Mouse (Mus musculus) embryo, embryonic 11.5 days (tissue): ENCODE data around the gene Emc6.

Experiments used
- DNase-seq: peaks from one replicate; pipeline ENCODE4 v3.0.0-alpha.2; 2012; ENCODE audit warnings: low read depth, low spot score

Emc6 gene

DNA sequence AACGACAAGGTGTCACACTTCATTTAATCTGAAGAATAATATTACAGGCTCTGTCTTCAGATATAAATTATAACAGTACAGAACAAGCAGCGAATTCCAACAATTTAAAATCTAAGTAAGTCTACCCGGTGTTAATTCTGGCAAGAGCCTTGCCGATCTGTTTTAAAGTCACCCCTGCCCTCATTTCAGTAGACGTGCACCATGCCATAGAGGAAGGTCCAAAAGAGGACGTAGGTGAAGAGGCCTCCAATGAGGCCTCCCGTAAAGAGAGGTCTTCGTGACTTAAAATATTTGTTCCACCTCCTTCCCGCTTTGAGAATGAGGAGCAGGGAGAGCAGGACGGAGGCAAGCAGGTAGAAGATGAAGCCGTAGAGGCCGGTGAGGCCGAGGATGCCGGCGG lies 651 bp downstream of the Emc6 start:
- no peak for DNase-seq

DNA sequence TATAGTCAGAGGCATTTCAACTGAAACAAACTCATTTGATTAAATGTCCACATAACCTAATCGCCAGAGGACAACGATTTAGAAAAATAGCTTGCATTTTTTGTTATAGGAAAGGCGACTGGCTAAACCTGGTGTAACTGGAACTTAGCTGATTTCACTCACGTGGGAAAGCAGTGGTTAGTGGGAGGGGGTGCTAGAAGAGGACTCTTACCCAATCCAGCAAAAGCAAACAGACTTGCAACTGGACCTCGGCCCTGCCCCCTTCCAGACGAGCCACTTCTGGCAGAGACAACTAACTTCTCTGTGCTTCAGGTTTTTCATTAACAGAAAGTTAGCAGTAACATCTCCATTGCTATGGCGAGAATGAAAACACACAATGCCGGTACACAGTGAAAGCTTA lies 1.2 kb downstream of the Emc6 start:
- DNase-seq, result no peak

DNA sequence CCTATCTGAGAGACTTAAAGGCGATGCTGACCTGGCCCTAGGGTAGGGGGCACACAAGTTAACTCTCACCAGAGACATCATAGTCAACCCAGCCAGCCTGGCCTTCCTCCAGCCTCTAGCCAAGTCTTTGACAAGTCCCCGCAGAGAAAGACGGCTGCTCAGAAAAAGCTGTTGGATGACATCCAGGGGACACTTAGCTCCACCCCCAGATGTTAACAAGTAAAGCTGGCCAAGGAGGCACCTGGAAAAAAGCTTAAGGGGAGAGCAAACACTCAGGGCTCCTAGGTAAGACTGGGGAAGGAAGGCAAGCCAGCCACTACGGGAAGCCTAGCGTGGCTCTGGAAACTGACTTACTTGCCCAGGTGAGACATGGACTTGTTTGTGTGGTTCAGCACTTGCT lies 4.7 kb downstream of the Emc6 start:
- DNase-seq, result no peak

DNA sequence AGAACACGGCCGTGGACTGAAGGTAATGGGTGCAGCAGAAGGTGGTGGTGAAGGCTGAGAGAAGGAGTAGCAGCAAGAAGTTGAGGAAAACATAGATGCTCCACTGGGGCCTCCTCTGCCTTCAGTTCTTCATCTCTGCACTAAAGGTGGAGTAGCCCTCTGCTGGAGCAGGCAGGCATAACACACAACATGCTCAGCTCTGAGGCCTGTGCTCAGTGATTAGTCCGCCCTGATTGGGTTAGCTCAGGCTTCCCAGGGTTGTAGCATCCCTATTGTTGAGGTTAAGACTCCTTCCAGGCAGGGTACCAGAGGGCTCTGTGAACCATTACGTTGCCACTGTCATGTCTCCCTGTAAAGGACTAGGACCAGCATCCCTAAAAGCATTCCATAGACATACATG lies 7.6 kb downstream of the Emc6 start:
- peak; percentile 39 for DNase-seq

DNA sequence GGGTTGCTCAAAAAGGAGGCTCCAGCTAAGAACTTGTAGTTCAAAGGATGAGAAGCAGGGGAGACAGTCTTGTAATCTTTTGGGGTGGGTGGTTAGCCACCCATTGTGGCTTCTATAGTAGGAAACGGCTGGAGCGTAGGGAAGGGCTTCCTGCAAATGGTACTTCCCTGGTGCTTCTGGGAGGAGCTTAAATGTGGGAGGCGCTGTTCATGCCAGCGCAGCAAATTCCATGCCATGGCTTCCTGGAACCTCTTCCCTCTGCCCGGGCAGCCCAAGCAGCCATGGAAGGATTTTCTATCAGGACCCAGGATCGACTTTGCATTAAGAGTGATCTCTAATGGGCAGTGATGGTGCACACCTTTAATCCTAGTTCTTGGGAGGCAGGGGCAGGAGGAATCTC lies 8.3 kb downstream of the Emc6 start:
- DNase-seq, result no peak

DNA sequence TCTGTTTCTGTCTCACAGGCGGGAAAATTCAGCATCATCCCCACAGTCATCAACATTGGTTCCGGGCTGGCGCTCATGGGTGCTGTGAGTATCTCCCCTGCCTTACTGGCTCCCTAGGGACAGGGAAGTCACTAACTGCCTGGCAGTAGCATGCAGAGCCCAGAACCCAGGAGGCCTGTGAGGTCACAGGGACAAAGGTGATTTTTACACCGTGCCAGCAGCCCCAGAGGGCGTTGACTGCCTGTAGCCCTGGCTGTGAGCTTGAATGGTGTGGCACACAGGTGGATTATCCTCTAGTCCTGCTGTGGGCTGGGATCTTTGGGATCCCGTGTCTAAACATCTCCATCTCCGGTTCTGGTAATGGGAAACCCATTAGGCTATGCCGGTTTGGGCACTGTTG lies 8.8 kb downstream of the Emc6 start:
- DNase-seq, result no peak

DNA sequence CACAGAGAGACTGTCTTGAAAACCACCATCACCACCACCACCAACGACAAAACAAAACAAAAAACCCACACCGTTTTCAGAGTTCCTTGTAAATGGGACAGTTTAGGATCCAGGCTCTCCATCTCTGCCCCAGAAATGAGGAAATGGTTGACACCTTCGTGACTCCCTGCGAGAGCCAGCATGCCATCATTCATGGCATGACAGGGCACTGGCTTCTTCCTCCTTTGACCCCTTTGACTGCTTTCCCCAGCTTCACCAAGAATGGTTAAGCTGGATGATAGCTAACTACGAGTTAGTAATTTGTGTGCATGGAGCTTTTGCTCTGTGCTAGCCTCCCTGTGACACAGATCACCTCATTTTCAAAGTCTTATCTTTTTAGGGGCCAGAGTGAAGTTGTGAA lies 14.6 kb downstream of the Emc6 start:
- DNase-seq, result no peak

DNA sequence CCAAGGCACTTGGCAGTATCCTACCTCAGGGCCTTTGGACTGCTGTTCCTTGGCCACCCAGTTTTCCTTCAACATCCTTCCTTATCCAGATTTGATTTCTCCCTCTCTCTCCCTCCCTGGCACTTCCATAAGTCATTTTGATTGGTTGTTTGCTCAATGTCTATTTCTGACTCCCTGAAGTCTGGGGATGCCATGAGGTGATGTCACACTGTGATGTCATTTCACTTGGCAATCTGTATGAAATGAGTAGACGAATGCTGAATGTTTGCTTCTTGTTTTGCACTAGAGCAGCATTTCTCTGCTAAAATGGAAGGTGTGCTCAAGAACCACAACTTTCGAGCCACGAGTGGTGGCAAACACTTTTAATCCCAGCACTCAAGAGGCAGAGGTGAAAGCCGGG lies 15.2 kb downstream of the Emc6 start:
- DNase-seq, result no peak

DNA sequence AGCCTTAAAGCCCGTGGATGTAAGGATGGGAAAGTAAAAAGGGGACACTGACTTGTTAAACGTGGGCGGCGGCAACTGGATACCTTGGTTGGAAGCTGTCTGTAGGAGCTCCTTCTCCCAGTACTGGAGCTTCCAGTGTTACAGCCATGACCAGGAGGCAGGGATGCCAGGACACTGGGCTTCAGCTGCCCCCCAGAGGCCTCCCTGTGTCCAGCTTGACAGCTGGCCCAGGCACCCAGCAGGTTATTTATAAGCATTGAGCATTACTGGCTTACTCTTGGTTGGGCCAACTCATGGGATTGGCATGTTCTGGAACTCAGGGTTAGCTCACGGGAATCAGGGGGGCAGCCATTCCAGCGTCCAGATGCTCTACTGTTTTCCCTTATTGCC lies 16.0 kb downstream of the Emc6 start:
- DNase-seq, result no peak

DNA sequence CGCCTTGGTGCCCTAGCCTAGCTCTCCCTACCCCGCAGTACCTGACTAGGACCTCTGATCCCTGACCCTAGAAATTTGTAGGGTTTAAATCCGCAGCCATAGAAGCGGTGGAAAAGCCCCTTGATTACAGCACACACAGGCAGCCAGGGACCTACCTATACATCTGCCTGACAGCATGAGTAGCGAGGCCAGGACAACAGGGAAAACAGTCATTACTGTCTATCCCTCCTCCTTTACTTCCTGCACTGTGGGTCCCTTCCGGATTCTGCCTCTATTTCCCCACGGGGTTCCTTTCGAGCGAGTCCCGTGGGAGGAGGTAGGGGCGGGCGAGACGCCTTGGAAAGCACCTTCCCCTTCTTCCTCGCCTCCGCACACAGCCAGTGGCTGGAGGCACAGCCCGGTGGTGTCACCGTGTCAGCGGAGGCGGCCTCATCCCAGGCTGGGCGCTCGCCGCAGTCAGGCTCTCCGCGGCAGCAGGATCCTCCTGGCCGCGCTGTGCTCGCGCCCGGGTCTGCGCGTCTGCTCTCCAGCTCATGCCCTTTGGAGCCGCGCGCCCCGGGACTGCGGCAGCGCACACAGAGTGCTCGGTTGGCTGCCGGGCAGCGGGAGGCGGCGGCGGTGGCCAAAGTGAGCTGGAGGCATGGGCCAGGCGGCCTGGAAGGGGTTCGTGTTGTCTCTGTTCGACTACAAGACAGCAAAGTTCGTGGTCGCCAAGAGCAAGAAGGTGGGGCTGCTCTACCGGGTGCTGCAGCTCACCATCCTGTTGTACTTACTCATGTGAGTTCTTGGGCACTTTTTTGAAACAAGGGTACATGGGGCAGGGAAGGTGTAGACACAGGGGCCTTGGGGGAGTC lies 16.7 kb downstream of the Emc6 start, which contains the start of gene P2rx5:
P2rx5 (plus strand) TSS at position 465 of the 854 bp plus-strand sequence.
- DNase-seq, result no peak

DNA sequence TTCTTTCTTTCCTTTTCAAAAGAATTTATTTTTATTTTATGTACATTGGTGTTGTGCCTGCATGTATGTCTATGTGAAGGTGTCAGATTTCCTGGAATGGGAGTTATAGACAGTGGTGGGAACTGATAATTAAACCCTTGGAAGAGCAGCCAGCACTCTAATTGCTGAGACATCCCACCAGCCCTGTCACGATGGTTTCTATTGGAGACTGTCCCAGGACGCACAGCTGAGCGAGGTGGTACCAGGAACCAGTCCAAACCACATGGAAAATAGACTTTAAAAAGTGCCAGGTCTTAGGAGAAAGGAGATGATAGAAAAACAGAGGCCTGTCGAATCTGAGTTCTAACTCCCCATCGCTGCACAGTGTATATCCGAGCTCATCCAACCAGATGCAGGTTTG lies 21.8 kb downstream of the Emc6 start:
- no peak for DNase-seq

DNA sequence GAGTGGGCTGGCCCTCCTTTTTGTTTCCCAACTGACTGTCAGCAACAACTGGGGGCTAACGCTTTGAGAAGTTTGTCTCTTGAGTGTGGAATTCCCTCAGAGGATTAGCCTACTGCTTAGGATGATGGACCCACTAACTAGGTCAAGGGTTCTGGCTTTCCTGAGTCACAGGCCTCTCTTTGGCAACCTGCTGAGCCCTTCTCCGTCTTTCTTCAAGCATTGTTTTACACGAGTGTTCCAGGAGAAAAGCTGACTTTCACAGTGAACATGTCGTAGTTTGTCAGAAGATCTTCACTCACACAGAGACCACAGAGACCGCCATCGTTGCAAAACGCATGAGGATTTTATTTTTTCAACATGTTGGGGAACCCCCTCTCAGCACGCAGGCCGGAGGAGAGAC lies 28.6 kb downstream of the Emc6 start:
- no peak for DNase-seq

DNA sequence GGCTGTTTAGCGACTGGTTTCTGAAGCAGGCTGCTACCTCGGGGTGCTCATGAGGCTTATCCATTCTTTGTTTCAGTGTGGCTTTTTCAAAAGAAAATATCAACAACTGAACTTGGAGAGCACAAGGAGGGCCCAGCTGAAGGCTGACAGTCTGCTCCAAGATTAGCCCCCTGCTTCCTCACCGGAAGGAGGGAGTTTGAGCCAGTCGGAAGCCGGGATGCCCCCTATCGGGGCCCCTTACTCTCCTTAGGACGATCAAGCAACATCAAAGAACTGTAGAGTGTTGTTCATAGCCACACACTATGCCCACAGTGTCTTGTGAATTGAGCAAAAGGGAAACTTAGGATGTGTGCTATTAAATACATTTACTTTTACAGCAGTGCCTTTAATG lies 29.9 kb downstream of the Emc6 start:
- no peak for DNase-seq

DNA sequence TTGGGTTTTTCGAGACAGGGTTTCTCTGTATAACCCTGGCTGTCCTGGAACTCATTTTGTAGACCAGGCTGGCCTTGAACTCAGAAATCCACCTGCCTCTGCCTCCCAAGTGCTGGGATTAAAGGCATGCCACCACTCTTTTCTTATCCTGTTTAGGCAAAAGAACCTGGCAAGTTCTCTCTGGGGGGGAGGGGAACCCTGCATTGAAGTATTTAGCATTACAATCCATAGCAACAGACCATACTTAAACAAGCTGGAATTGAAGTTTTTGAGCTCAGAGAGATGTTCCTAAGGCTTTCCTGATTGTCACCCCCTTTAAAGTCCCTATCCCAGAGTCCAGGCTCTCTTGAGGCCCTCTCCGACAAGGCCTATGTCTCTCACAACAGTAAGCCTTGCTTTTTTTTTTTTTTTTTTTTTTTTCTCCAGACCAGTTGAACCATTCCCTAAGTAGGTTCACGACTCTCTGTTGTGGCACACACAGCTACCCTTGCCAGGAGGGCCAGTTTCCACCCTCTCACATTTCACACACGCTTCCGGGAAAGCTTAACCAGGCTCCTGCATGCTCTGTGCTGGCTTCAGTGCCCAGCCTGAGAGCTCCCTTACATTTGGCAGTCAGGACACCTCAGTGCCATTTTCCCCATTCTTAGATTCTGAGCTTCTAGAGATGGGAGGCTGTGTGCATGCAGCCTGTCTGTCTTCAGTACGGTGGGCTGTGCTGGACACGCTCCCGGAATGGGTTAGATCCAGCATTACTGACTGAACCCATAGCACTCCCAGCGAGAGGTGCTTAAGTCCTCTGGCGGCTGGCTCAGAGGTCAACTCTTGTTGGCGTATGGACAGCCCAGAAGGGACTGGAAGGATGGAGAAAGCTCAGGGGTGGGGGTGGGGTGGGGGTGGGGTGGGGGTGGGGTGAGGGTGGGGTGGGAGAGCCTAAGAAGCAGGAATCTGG lies 30.5 kb downstream of the Emc6 start:
- DNase-seq, result no peak

DNA sequence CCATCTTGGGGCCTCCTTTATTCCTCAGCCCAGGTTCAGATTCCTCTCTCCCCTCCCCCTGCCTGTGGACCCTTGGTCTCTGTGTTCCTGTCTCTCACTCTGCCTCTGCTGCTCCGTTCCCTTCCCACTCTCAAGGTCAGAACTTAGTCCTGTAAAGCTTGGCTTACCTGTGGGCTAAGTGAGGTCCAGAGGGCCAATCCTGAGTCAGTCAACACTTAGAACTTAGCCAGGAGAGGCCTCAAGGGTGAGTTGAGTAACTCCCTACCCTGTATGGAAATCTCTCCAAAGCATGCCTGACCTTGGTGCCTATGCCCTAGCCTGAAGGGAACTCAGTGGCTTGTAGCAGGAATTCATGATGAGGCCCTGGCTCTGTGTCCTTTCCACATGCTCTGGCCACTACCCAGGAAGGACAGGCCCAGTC lies 32.6 kb downstream of the Emc6 start:
- no peak for DNase-seq

DNA sequence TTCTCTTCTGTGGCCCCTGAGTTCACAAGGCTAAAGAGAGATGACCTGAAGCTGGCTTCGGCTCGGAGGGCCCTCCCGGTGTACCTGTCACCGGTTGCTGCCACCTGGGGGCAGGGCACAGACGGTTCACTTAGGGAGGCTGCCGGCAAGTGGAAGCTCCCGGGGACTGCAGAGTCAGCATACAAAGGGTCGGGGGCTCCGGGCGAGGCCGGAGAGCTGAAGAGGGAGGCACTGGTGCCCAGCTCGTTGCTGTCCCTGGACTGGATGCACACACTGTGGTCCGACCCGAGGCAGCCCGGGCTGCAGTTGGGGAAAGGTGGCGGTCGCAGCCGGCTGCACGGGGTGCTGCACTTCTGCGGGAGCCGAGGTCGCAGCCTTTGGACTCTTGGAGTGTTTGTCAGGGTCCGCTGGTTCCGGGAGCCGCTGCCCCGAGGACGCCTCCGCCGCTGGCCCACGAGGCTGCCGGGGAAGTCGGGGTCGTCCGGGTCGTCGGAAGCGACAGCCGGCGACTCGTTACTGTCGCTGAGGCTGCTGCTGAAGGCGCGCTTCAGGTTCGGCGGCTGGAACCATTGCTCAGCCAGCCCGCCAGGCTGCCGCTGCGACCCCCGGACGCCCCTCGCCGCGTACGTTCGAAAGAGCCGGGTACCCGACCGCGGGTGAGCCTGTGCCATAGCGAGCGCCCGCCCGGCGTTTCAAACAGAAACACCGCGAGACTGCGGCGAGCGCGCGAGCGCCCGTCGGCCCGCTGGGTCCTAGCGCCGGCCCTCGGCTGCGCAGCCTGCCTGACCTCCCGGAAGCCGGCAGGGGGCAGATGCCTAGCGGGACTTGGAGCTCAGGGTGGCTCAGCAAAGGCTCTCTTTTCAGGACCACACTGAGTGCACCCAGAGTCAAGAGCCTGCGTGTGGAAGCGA lies 39.0 kb downstream of the Emc6 start, which contains the start of gene Haspin:
Haspin (minus strand) TSS at position 704 of the 911 bp plus-strand sequence.
- DNase-seq, result peak; percentile 83

DNA sequence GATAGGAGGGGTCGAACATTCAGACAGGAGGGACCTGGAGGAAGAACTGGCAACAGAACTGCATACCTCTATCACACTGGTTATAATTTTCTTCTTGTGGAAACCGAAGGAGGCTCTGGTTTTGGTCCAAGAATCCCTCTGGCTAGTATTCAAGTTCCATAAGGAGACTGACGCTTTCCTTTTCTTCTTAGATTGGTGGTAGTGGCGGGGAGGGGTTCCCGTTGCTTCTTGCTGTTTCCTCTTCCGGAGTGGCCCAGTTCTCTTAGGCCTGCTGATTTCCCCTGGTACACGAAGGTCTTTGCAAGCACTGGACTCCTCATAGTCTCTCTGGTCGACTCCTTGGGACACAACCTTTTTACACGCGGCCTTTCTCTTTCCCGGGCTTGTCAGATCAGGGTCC lies 39.7 kb downstream of the Emc6 start:
- no peak for DNase-seq

DNA sequence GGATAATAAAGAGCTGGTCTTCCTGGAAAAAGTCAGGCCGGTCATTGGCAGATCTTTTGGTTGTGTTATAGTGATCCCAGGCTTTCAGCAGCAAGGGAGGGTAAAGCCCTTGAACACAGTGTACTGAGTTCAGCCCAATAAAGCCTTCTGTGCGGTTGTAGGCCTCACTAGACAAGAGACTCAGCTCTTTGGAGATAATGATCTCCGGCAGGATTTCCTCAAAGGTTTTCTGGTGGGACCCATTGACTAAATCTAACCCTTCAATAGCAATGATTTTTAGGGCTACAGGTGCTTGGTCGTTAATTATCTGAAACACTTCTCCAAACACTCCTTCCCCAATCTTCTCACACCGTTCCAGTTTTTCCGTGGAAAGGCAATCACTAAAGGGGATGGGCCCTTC lies 40.2 kb downstream of the Emc6 start:
- no peak for DNase-seq

DNA sequence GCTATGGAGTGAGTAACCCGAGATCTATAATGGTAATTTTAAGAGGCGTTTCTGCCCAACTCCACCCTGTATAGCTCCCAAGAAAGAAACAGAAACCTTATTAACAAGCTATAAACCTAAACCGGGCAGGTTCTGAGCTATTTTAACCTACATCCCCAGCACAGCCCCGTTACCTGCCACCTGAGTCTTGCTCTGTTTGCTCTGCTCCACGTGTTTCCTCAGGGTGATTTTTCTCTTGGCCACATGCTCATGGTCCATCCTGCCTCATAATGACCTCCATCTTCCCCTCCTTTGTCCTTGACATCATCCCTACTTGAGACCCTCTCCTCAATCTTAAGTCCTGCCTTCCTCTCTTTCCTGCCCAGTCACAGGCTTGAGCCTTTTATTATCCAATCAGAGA lies 42.6 kb downstream of the Emc6 start:
- DNase-seq, result no peak

DNA sequence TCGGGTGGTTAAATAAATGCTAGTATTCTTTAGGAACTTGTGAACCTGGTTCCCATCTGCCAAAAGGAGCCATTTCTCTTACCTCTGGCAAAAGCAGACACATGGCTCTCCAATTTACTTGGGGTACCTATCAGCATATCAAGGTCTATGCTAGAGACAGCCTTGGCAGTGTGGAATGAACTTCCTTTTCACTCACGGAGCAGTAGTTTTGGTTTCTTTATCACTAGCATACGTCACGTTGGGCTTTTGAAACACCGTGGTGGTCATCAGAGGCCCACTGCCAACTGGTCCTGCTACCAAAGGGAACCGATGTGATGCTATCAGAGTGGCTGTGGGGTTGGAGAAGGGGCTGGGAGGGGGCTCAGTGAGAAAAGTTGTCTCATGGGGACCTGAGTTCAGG lies 43.8 kb downstream of the Emc6 start:
- DNase-seq, result no peak

DNA sequence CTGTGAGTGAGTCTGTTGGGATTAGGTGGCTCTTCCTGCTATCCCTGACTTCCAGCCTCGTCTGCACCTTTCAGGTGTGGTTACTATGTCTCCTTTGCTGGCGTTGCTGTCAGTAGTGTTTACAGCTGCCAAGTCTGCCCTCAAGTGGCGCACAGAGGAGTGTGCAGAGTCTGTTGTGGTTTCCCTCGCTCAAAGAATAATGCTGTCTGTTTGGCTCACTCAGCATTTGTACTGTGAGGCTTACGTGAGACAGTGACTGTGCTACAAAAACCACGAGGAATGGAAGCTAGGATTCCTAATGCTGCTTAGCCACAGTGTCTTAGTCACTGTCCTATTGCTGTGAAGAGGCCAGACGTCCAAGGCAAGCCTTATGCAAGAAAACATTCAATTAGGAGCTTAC lies 45.8 kb downstream of the Emc6 start:
- no peak for DNase-seq

DNA sequence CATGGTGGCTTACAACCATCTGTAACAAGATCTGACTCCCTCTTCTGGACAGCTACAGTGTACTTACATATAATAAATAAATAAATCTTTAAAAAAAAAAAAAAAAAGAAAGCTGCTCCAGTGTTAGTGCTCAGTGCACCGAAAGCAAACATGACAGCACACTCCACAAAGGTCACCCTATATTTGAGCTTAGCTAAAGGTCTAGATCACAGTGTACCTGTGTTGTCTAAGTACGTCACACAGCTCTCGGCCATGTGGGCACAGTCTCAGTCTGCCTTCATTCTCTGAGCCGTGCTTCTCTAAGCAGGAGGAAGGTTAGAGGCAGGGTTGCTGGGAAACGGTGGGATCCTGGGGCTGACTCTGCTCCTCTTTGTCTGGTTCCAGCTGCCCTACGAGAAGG lies 50.3 kb downstream of the Emc6 start:
- DNase-seq, result no peak
